Mouse (Mus musculus) MEL (cell line): ENCODE measurements at regions not wholly inside any gene's neighbourhood (a gene's known extent, or its start where the extent isn't known, plus 50 kb on each side); places are given as distances from the start of the nearest gene placed in this dataset.

Source experiments
- CHD2 ChIP-seq: IDR thresholded peaks from 2 replicates; pipeline ENCODE4 v1.6.1; 2011; ENCODE audit warnings: low read length, improper control_type of control experiment
- CTCF ChIP-seq, 3 experiments: IDR thresholded peaks in 2 of 3; conservative IDR thresholded peaks in 1 of 3; 2 replicates each; pipeline ENCODE4 v1.5.1; 2011 to 2012; ENCODE audit warnings: low read length in 3 of 3, low read depth in 2 of 3, mild to moderate bottlenecking in 2 of 3, improper control_type of control experiment in 1 of 3, inconsistent platforms in 1 of 3, mixed read lengths in 1 of 3, moderate library complexity in 1 of 3; ENCODE audit not compliant: control insufficient read depth in 1 of 3, insufficient read depth in 1 of 3, poor library complexity in 1 of 3, severe bottlenecking in 1 of 3
- EP300 ChIP-seq, 2 experiments: IDR thresholded peaks; 2 replicates each; pipeline ENCODE4 v1.6.1; 2011; ENCODE audit warnings: improper control_type of control experiment in 2 of 2, low read length in 2 of 2, low read depth in 1 of 2, mild to moderate bottlenecking in 1 of 2
- GABPA ChIP-seq: IDR thresholded peaks from 2 replicates; pipeline ENCODE4 v1.6.1; 2012; ENCODE audit warnings: low read depth, mild to moderate bottlenecking, inconsistent platforms, low read length, improper control_type of control experiment, moderate library complexity
- GATA1 ChIP-seq: IDR thresholded peaks from 2 replicates; pipeline ENCODE4 v1.6.1; 2011; ENCODE audit warnings: low read depth, low read length, improper control_type of control experiment
- HCFC1 ChIP-seq: IDR thresholded peaks from 2 replicates; pipeline ENCODE4 v1.6.1; 2012; ENCODE audit warnings: low read depth, mild to moderate bottlenecking, inconsistent platforms, low read length, improper control_type of control experiment, moderate library complexity
- KAT2A ChIP-seq: conservative IDR thresholded peaks from 2 replicates; pipeline ENCODE4 v1.6.1; 2012; ENCODE audit warnings: low read depth, low read length, improper control_type of control experiment, inconsistent platforms
- MAFK ChIP-seq: IDR thresholded peaks from 2 replicates; pipeline ENCODE4 v1.6.1; 2011; ENCODE audit warnings: low read depth, mild to moderate bottlenecking, low read length, improper control_type of control experiment, borderline replicate concordance
- POLR2A ChIP-seq, 2 experiments: IDR thresholded peaks; 2 replicates each; pipeline ENCODE4 v1.6.1; 2011 to 2012; ENCODE audit warnings: low read length in 2 of 2, mild to moderate bottlenecking in 2 of 2, control low read depth in 1 of 2, improper control_type of control experiment in 1 of 2, low read depth in 1 of 2, moderate library complexity in 1 of 2; ENCODE audit not compliant: control insufficient read depth in 1 of 2, insufficient read depth in 1 of 2, poor library complexity in 1 of 2
- POLR2AphosphoS2 ChIP-seq: IDR thresholded peaks from 2 replicates; pipeline ENCODE4 v1.6.1; 2011; ENCODE audit warnings: low read length, improper control_type of control experiment
- TCF12 ChIP-seq: IDR thresholded peaks from 2 replicates; pipeline ENCODE4 v1.6.1; 2014; ENCODE audit warnings: low read depth, mild to moderate bottlenecking, inconsistent platforms, low read length, improper control_type of control experiment, moderate library complexity
- UBTF ChIP-seq: IDR thresholded peaks from 2 replicates; pipeline ENCODE4 v1.6.1; 2012; ENCODE audit warnings: low read depth, mild to moderate bottlenecking, inconsistent platforms, low read length, improper control_type of control experiment, moderate library complexity, borderline replicate concordance; ENCODE audit not compliant: insufficient read depth
- USF1 ChIP-seq: IDR thresholded peaks from 2 replicates; pipeline ENCODE4 v1.6.1; 2014; ENCODE audit warnings: low read depth, mild to moderate bottlenecking, inconsistent platforms, low read length, improper control_type of control experiment, moderate library complexity
- ZKSCAN1 ChIP-seq: IDR thresholded peaks from 2 replicates; pipeline ENCODE4 v1.6.1; 2012; ENCODE audit warnings: low read depth, mild to moderate bottlenecking, inconsistent platforms, low read length, improper control_type of control experiment, moderate library complexity

- no peak for TF ChIP-seq HCFC1
- peak; percentile 58 to 66 for TF ChIP-seq EP300 (IDR thresholded peaks at IDR 0.05; ENCODE audit: low read depth in 1 of 2, low read length in 2 of 2)
- no peak for TF ChIP-seq CTCF (IDR thresholded peaks at IDR 0.05 in 2 of 3, conservative IDR thresholded peaks at IDR 0.05 in 1 of 3; ENCODE audit: control insufficient read depth in 1 of 3, insufficient read depth in 1 of 3, low read depth in 2 of 3, low read length in 3 of 3, poor library complexity in 1 of 3, severe bottlenecking in 1 of 3)
- no peak for TF ChIP-seq GATA1
- no peak for TF ChIP-seq KAT2A
- TF ChIP-seq TCF12: peak; percentile 60; the same call in 1 of the 2 replicates
- TF ChIP-seq POLR2A (IDR thresholded peaks at IDR 0.05; ENCODE audit: control insufficient read depth in 1 of 2, insufficient read depth in 1 of 2, low read depth in 1 of 2, low read length in 2 of 2, poor library complexity in 1 of 2): no peak
- TF ChIP-seq CHD2: no peak
- TF ChIP-seq POLR2AphosphoS2: no peak
- no peak for TF ChIP-seq UBTF
- TF ChIP-seq MAFK: no peak
- TF ChIP-seq ZKSCAN1: no peak
- TF ChIP-seq USF1: no peak
- no peak for TF ChIP-seq GABPA
These were observed 226.2 kb downstream of the Ipo11 start for GRCm38 (mm10) chr13:106710580-106710979.
